Mouse (Mus musculus) forebrain, embryonic 16.5 days (tissue): Measurements from ENCODE around the gene Erfe. TPM values are rescaled to one million over a fixed set of nuclear protein-coding genes. Genes with fewer than 3 reads are reported as not detected.

Experiments used
- ATAC-seq: fragments of 200-750 bp; cut with Nextera tagmentation; 2 replicates; pipeline ENCODE4 v1.8.0; 2017; ENCODE audit warnings: mild to moderate bottlenecking, moderate library complexity
- H3K27ac ChIP-seq: fragments of 300-500 bp; sonication (generic); 2 replicates; pipeline ENCODE4 v1.5.1; 2014; ENCODE audit warnings: low read length, control low read depth
- H3K27me3 ChIP-seq: fragments of 300-500 bp; sonication (generic); replicated peaks from 2 replicates; pipeline ENCODE4 v1.6.1; 2014; ENCODE audit warnings: low read length; ENCODE audit not compliant: control insufficient read depth, insufficient read depth
- H3K36me3 ChIP-seq: fragments of 300-500 bp; sonication (generic); 2 replicates; pipeline ENCODE4 v1.6.1; 2014; ENCODE audit not compliant: control insufficient read depth, insufficient read depth
- H3K4me1 ChIP-seq: fragments of 300-500 bp; sonication (generic); replicated peaks from 2 replicates; pipeline ENCODE4 v1.6.1; 2014; ENCODE audit warnings: low read length; ENCODE audit not compliant: control insufficient read depth, insufficient read depth
- H3K4me2 ChIP-seq: fragments of 300-500 bp; sonication (generic); 2 replicates; pipeline ENCODE4 v1.6.1; 2014; ENCODE audit warnings: mild to moderate bottlenecking, low read length, control low read depth
- H3K4me3 ChIP-seq: fragments of 300-500 bp; sonication (generic); replicated peaks from 2 replicates; pipeline ENCODE4 v1.5.1; 2014; ENCODE audit warnings: mild to moderate bottlenecking, low read length, control low read depth
- H3K9ac ChIP-seq: fragments of 300-500 bp; sonication (generic); replicated peaks from 2 replicates; pipeline ENCODE4 v1.6.1; 2014; ENCODE audit warnings: low read depth, low read length, control low read depth
- H3K9me3 ChIP-seq: fragments of 300-500 bp; sonication (generic); 2 replicates; pipeline ENCODE4 v1.6.1; 2016; ENCODE audit warnings: low read length; ENCODE audit not compliant: control insufficient read depth
- WGBS: fragments of 180-500 bp; shearing (Covaris S2); extraction: QIAGEN DNeasy Blood & Tissue Kit; methylation state at CpG from one replicate; pipeline ENCODE4 v1.1.7; 2014; 5-methylcytosine and 5-hydroxymethylcytosine counted together
- polyA plus RNA-seq: library from polyadenylated mRNA; unstranded; fragments of >200 nt; fragmentation: Nextera tagmentation; extraction: Ambion mirVana; gene quantifications from 2 replicates; pipeline ENCODE4 v1.2.1, GENCODE M21; 2015

Gene Erfe
- polyA plus RNA-seq, 1 experiment from 2014 or later, result 0.16 TPM

- Histone ChIP-seq H3K36me3 (no peaks in the 10 kb centered on the region), H3K27ac (no peak overlapping the region), H3K9me3 (no peaks in the 10 kb centered on the region), H3K4me1 (no peaks in the 10 kb centered on the region), H3K27me3 (no peaks in the 10 kb centered on the region), H3K4me2 (no peak overlapping the region), H3K4me3 (no peak overlapping the region), H3K9ac (no peak overlapping the region)
- no peak for ATAC-seq
- WGBS, result 39% methylated on average over 1 of the region's 1 CpGs
Measured at GRCm38 (mm10) chr1:91404976-91405375, 38.7 kb downstream of the Erfe start.

GRCm38 (mm10) chr1:91405406-91406169 is 39.4 kb downstream of the Erfe start:
- Histone ChIP-seq H3K27me3 (no peaks in the 10 kb centered on the region), H3K9ac (no peak overlapping the region), H3K4me3 (no peak overlapping the region), H3K4me2 (peak overlapping the region; percentile 15; the same call in 1 of the 2 replicates), H3K9me3 (no peaks in the 10 kb centered on the region), H3K4me1 (no peaks in the 10 kb centered on the region), H3K27ac (no peak overlapping the region), H3K36me3 (no peaks in the 10 kb centered on the region)
- 57% methylated on average over 23 of the region's 23 CpGs for WGBS
- peak; percentile 28; the same call in 1 of the 2 replicates for ATAC-seq

GRCm38 (mm10) chr1:91407819-91408218 is 41.6 kb downstream of the Erfe start:
- WGBS, result 95% methylated on average over 4 of the region's 4 CpGs
- Histone ChIP-seq H3K27me3 (no peaks in the 10 kb centered on the region), H3K9me3 (no peaks in the 10 kb centered on the region), H3K4me2 (no peak overlapping the region), H3K4me3 (no peak overlapping the region), H3K36me3 (no peaks in the 10 kb centered on the region), H3K4me1 (peaks cover 15% of the 10 kb centered on the region), H3K9ac (no peak overlapping the region), H3K27ac (no peak overlapping the region)
- no peak for ATAC-seq

GRCm38 (mm10) chr1:91411631-91412285 is 45.5 kb downstream of the Erfe start:
- peaks cover 31% of the 10 kb centered on the region for H3K4me1 ChIP-seq
- H3K27ac ChIP-seq, result no peak overlapping the region
- H3K4me2 ChIP-seq, result peak overlapping the region; percentile 98
- H3K36me3 ChIP-seq, result no peaks in the 10 kb centered on the region
- WGBS, result 39% methylated on average over 8 of the region's 8 CpGs
- no peaks in the 10 kb centered on the region for H3K27me3 ChIP-seq
- H3K9me3 ChIP-seq, result no peaks in the 10 kb centered on the region
- ATAC-seq, result no peak
- H3K4me3 ChIP-seq, result peak overlapping the region; percentile 80
- peak overlapping the region; percentile 92 for H3K9ac ChIP-seq

GRCm38 (mm10) chr1:91412286-91413029 is 46.2 kb downstream of the Erfe start:
- H3K36me3 ChIP-seq, result no peaks in the 10 kb centered on the region
- peaks cover 31% of the 10 kb centered on the region for H3K4me1 ChIP-seq
- no peaks in the 10 kb centered on the region for H3K27me3 ChIP-seq
- H3K9me3 ChIP-seq, result no peaks in the 10 kb centered on the region
- H3K4me3 ChIP-seq, result peak overlapping the region; percentile 80
- peak; percentile 10; the same call in 1 of the 2 replicates for ATAC-seq
- peak overlapping the region; percentile 96 for H3K27ac ChIP-seq
- peak overlapping the region; percentile 92 for H3K9ac ChIP-seq
- 2% methylated on average over 64 of the region's 65 CpGs for WGBS
- peak overlapping the region; percentile 98 for H3K4me2 ChIP-seq

- H3K9ac ChIP-seq, result peak overlapping the region; percentile 92
Measured at GRCm38 (mm10) chr1:91413030-91413506, 46.8 kb downstream of the Erfe start.

GRCm38 (mm10) chr1:91413536-91413897 is 47.3 kb downstream of the Erfe start:
- H3K27me3 ChIP-seq, result no peaks in the 10 kb centered on the region
- H3K4me1 ChIP-seq, result peaks cover 31% of the 10 kb centered on the region
- 1% methylated on average over 14 of the region's 14 CpGs for WGBS
- peak overlapping the region; percentile 80 for H3K4me3 ChIP-seq
- peak overlapping the region; percentile 98 for H3K4me2 ChIP-seq
- no peak for ATAC-seq
- no peaks in the 10 kb centered on the region for H3K9me3 ChIP-seq
- H3K9ac ChIP-seq, result peak overlapping the region; percentile 92
- H3K27ac ChIP-seq, result peak overlapping the region; percentile 96
- H3K36me3 ChIP-seq, result no peaks in the 10 kb centered on the region

More at GRCm38 (mm10) chr1:91413030-91413506, 46.8 kb downstream of the Erfe start:
- Histone ChIP-seq H3K9me3 (no peaks in the 10 kb centered on the region), H3K27me3 (no peaks in the 10 kb centered on the region), H3K4me1 (peaks cover 31% of the 10 kb centered on the region), H3K4me3 (peak overlapping the region; percentile 80), H3K36me3 (no peaks in the 10 kb centered on the region), H3K4me2 (peak overlapping the region; percentile 98), H3K27ac (peak overlapping the region; percentile 96)
- peak; percentile 91 for ATAC-seq
- WGBS, result under 1% methylated on average over 34 of the region's 34 CpGs

- H3K27ac ChIP-seq, result peak within 1 kb of the TSS; percentile 96
- peak within 1 kb of the TSS; percentile 98 for H3K4me2 ChIP-seq
- H3K9ac ChIP-seq, result peak within 1 kb of the TSS; percentile 92
- peak; percentile 69 for ATAC-seq
- H3K4me3 ChIP-seq, result peak within 1 kb of the TSS; percentile 80
- no peaks in the 10 kb centered on the region for H3K36me3 ChIP-seq
- H3K9me3 ChIP-seq, result no peaks in the 10 kb centered on the region
- WGBS, result under 1% methylated on average over 33 of the region's 39 CpGs
- no peaks in the 10 kb centered on the region for H3K27me3 ChIP-seq
- peaks cover 31% of the 10 kb centered on the region for H3K4me1 ChIP-seq
Measured at GRCm38 (mm10) chr1:91413898-91414594, 47.8 kb downstream of the Erfe start, which contains the start of gene Hes6. Gene Hes6 (minus strand): TSS chr1:91414038.
